ENCODE assay signal across 8 mouse cellular contexts in genomic region chr19:38352495-38353130, GRCm38 (mm10). TPM values are rescaled to one million over a fixed set of nuclear protein-coding genes. Genes with fewer than 3 reads are reported as not detected.
A peak's percentile ranks its signal among the peaks of the same experiment; 100 is the strongest.
DNase-seq lines count a peak whose midpoint lies in the region; ATAC-seq and TF ChIP-seq lines count a peak whose summit lies in the region.

No protein-coding gene starts in this region.

- 47% methylated on average over 6 of the region's 6 CpGs for WGBS in hindbrain, embryonic 10.5 days
- WGBS in hindbrain, embryonic 12.5 days: 47% methylated on average over 6 of the region's 6 CpGs
- 29% methylated on average over 6 of the region's 6 CpGs for WGBS in heart, postnatal 0 days
- WGBS in neural tube, embryonic 12.5 days: 47% methylated on average over 6 of the region's 6 CpGs

- H3K79me2 ChIP-seq in CH12.LX (replicated peaks; ENCODE audit: control insufficient read depth, extremely low read depth, insufficient read depth, poor library complexity, severe bottlenecking): no peaks in the 10 kb centered on the region

- dilution Hi-C loops in CH12.LX (cut with MboI; ENCODE audit: extremely low pct_ligation_motif_present, extremely low pct_unique_long_range_greater_than_20kb, low sequenced_read_pairs): no loop called here

- TF ChIP-seq RAD21 in CH12.LX (IDR thresholded peaks at IDR 0.05; ENCODE audit: low read depth, low read length): peak; percentile 76

- TF ChIP-seq CTCF in CH12.LX (conservative IDR thresholded peaks at IDR 0.05 in 1 of 2, IDR thresholded peaks at IDR 0.05 in 1 of 2; ENCODE audit: low read depth in 2 of 2, low read length in 2 of 2): peak; percentile 48 to 79
- peak; percentile 78 for TF ChIP-seq CTCF in heart, postnatal 0 days (IDR thresholded peaks at IDR 0.05; ENCODE audit: low read depth)

- DNase-seq in hindbrain, embryonic 10.5 days (ENCODE audit: low spot score): peak; percentile 26
- DNase-seq in CH12.LX (ENCODE audit: extremely low read depth): peak; percentile 72
- DNase-seq in cerebellum, adult 8-10 months: peak; percentile 62
- peak; percentile 62 for DNase-seq in heart, postnatal 0 days (ENCODE audit: low spot score)
- DNase-seq in layer of hippocampus, postnatal 36 days: peak; percentile 11 to 20
- DNase-seq in ovary, postnatal 10 days (ENCODE audit: low spot score): no peak

- no peaks in the 10 kb centered on the region for H3K27me3 ChIP-seq in hindbrain, embryonic 10.5 days (ENCODE audit: insufficient read depth, poor library complexity, severe bottlenecking)
- no peaks in the 10 kb centered on the region for H3K27me3 ChIP-seq in hindbrain, embryonic 12.5 days
- H3K27me3 ChIP-seq in CH12.LX (replicated peaks): no peaks in the 10 kb centered on the region
- H3K27me3 ChIP-seq in heart, postnatal 0 days (ENCODE audit: control insufficient read depth, insufficient read depth, low read length): no peaks in the 10 kb centered on the region
- H3K27me3 ChIP-seq in neural tube, embryonic 12.5 days (replicated peaks): no peaks in the 10 kb centered on the region

- no peak for TF ChIP-seq POLR2A in CH12.LX (IDR thresholded peaks at IDR 0.05; ENCODE audit: low read depth, low read length)

- H3K4me2 ChIP-seq in hindbrain, embryonic 12.5 days (replicated peaks): no peak overlapping the region
- no peak overlapping the region for H3K4me2 ChIP-seq in CH12.LX (ENCODE audit: insufficient read depth, low read depth, poor library complexity, severe bottlenecking)
- H3K4me2 ChIP-seq in heart, postnatal 0 days (ENCODE audit: low read depth, low read length): no peak overlapping the region
- H3K4me2 ChIP-seq in neural tube, embryonic 12.5 days (replicated peaks): no peak overlapping the region

- in situ Hi-C loops in CH12.LX (cut with MboI; ENCODE audit: low pct_ligation_motif_present, low pct_unique_long_range_greater_than_20kb, low sequenced_read_pairs): loop anchor here (10.0 kb wide), 1 partner anchor 98 kb away; no protein-coding TSS in a partner anchor

- TF ChIP-seq EP300 in CH12.LX (IDR thresholded peaks at IDR 0.05; ENCODE audit: low read length): no peak
- no peak for TF ChIP-seq EP300 in heart, postnatal 0 days (IDR thresholded peaks at IDR 0.05; ENCODE audit: low read depth)

- H3K4me3 ChIP-seq in hindbrain, embryonic 10.5 days: no peak overlapping the region
- H3K4me3 ChIP-seq in hindbrain, embryonic 12.5 days: no peak overlapping the region
- no peak overlapping the region for H3K4me3 ChIP-seq in CH12.LX (replicated peaks in 1 of 3; ENCODE audit: low read depth in 2 of 3, low read length in 2 of 3, poor library complexity in 1 of 3)
- no peak overlapping the region for H3K4me3 ChIP-seq in heart, postnatal 0 days (ENCODE audit: low read depth, low read length)
- H3K4me3 ChIP-seq in neural tube, embryonic 12.5 days: no peak overlapping the region

- H3K9me3 ChIP-seq in hindbrain, embryonic 10.5 days: no peaks in the 10 kb centered on the region
- no peaks in the 10 kb centered on the region for H3K9me3 ChIP-seq in hindbrain, embryonic 12.5 days (replicated peaks)
- H3K9me3 ChIP-seq in CH12.LX (replicated peaks; ENCODE audit: low read length): no peaks in the 10 kb centered on the region
- no peaks in the 10 kb centered on the region for H3K9me3 ChIP-seq in heart, postnatal 0 days (replicated peaks; ENCODE audit: control insufficient read depth, low read length)
- no peaks in the 10 kb centered on the region for H3K9me3 ChIP-seq in neural tube, embryonic 12.5 days

- ATAC-seq in hindbrain, embryonic 12.5 days (ENCODE audit: low FRiP score): no peak
- ATAC-seq in heart, postnatal 0 days (ENCODE audit: insufficient read depth, low read depth): no peak
- 0 out of 2 replicates have a peak, but pooled peaks have one; percentile 25 for ATAC-seq in neural tube, embryonic 12.5 days (ENCODE audit: low FRiP score, low read depth)

- no peak overlapping the region for H3K27ac ChIP-seq in hindbrain, embryonic 10.5 days
- no peak overlapping the region for H3K27ac ChIP-seq in hindbrain, embryonic 12.5 days
- no peak overlapping the region for H3K27ac ChIP-seq in CH12.LX (ENCODE audit: insufficient read depth, low read depth)
- no peak overlapping the region for H3K27ac ChIP-seq in heart, postnatal 0 days (ENCODE audit: low read depth)
- H3K27ac ChIP-seq in neural tube, embryonic 12.5 days: no peak overlapping the region

- H3K9ac ChIP-seq in hindbrain, embryonic 12.5 days: no peak overlapping the region
- no peak overlapping the region for H3K9ac ChIP-seq in CH12.LX (ENCODE audit: insufficient read depth, low read depth)
- no peak overlapping the region for H3K9ac ChIP-seq in heart, postnatal 0 days (replicated peaks; ENCODE audit: low read depth, low read length)
- no peak overlapping the region for H3K9ac ChIP-seq in neural tube, embryonic 12.5 days

- no peaks in the 10 kb centered on the region for H3K36me3 ChIP-seq in hindbrain, embryonic 10.5 days
- no peaks in the 10 kb centered on the region for H3K36me3 ChIP-seq in hindbrain, embryonic 12.5 days
- no peaks in the 10 kb centered on the region for H3K36me3 ChIP-seq in CH12.LX (replicated peaks in 1 of 2; ENCODE audit: control insufficient read depth in 1 of 2, insufficient read depth in 1 of 2, low read length in 1 of 2)
- H3K36me3 ChIP-seq in heart, postnatal 0 days (replicated peaks; ENCODE audit: control insufficient read depth, insufficient read depth, low read length): no peaks in the 10 kb centered on the region
- no peaks in the 10 kb centered on the region for H3K36me3 ChIP-seq in neural tube, embryonic 12.5 days

- H3K4me1 ChIP-seq in hindbrain, embryonic 10.5 days (replicated peaks): peaks cover 7% of the 10 kb centered on the region
- peaks cover 4% of the 10 kb centered on the region for H3K4me1 ChIP-seq in hindbrain, embryonic 12.5 days
- H3K4me1 ChIP-seq in CH12.LX (ENCODE audit: control insufficient read depth in 1 of 2, insufficient read depth in 2 of 2): peaks cover 0 to 6% of the 10 kb centered on the region in 2 experiments; a peak in 1 of 4 replicates
- H3K4me1 ChIP-seq in heart, postnatal 0 days (ENCODE audit: control insufficient read depth, insufficient read depth): no peaks in the 10 kb centered on the region
- no peaks in the 10 kb centered on the region for H3K4me1 ChIP-seq in neural tube, embryonic 12.5 days

TF ChIP-seq in CH12.LX, 34 proteins besides CTCF, POLR2A, EP300 and RAD21:
- peak; percentile 68 for TF ChIP-seq SMC3 (IDR thresholded peaks at IDR 0.05; ENCODE audit: low read depth, low read length)
- TF ChIP-seq MAX (IDR thresholded peaks at IDR 0.05; ENCODE audit: low read length): no peak
TF ChIP-seq in CH12.LX: peak in this region for 1.

RNA-seq across cellular contexts. Expression of gene Slc35g1, which starts 43.2 kb away (rescaled TPM):
- 5.3 and 7.7 TPM in 2 replicates for polyA plus RNA-seq in hindbrain, embryonic 10.5 days (2016; fragmentation: Nextera tagmentation; extraction: Ambion mirVana)
- 2.8 and 2.9 TPM in 2 replicates for polyA plus RNA-seq in hindbrain, embryonic 12.5 days (2016; fragmentation: Nextera tagmentation; extraction: Ambion mirVana)
- 14.6 and 17.8 TPM in 2 replicates for total RNA-seq in CH12.LX (2012; rRNA removed)
- 38.2 and 38.5 TPM in 2 replicates for total RNA-seq in CH12.LX (2014; rRNA removed)
- 17.9 and 21.7 TPM in 2 replicates for polyA plus RNA-seq in CH12.LX (2012; ENCODE audit: insufficient read length, low read depth)
- total RNA-seq in heart, postnatal 0 days (2014; rRNA removed; ENCODE audit: low replicate concordance): 0.93 and 1.9 TPM in 2 replicates
- polyA plus RNA-seq in heart, postnatal 0 days (2015; fragmentation: Nextera tagmentation; extraction: Ambion mirVana): 0.74 and 0.92 TPM in 2 replicates
- total RNA-seq in layer of hippocampus, postnatal 36 days (2021): 1 to 10 TPM; 2.7 to 3.6 TPM
- polyA plus RNA-seq in neural tube, embryonic 12.5 days (2016; fragmentation: Nextera tagmentation; extraction: Ambion mirVana): 2.8 and 2.9 TPM in 2 replicates
